Mouse (Mus musculus): ENCODE data around the gene Coq8a.

- TF ChIP-seq CTCF (IDR thresholded peaks at IDR 0.05; ENCODE audit: control insufficient read depth, insufficient read depth, insufficient replicate concordance, low read depth, low read length) (no peak), POLR2A (IDR thresholded peaks at IDR 0.05; ENCODE audit: control insufficient read depth, low read depth, low read length) (no peak)
Measured at GRCm38 (mm10) chr1:180148563-180148962, 50.8 kb downstream of the Coq8a start.

All from testis, adult 2 months (tissue).